Mouse (Mus musculus): ENCODE data around the gene Eif4g3. TPM values are rescaled to one million over a fixed set of nuclear protein-coding genes. Genes with fewer than 3 reads are reported as not detected.
A peak's percentile ranks its signal among the peaks of the same experiment; 100 is the strongest.

The Eif4g3 gene
- polyA plus RNA-seq, 1 experiment from 2014 or later: 51.0 TPM

DNA sequence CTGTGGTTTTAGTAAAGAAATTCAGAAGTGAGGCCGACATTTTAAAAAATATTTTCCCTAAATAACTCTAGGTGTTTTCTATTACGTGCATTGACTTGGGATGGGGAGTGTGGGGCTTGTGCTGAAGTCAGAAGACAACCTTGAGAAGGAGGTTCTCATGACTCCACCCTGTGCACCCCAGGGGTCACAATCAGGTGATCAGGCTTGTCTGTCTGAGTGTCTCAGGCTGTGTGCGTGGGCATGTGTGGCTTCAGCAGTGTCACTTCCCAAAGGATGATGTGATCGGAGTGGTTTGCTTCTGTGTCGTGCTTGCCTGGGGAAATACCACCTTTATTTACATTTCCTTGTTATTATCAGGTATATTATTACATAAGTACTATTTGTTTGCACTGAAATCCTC lies 226.5 kb downstream of the Eif4g3 start:
- H3K4me2 ChIP-seq: no peak overlapping the region
- peaks cover 33% of the 10 kb centered on the region for H3K4me1 ChIP-seq (replicated peaks)
- WGBS: 86% methylated on average over 5 of the region's 5 CpGs
- H3K27me3 ChIP-seq: no peaks in the 10 kb centered on the region
- ATAC-seq (ENCODE audit: low FRiP score, low read depth): no peak
- H3K36me3 ChIP-seq: peaks cover 18% of the 10 kb centered on the region
- H3K4me3 ChIP-seq: no peak overlapping the region
- no peak overlapping the region for H3K27ac ChIP-seq (replicated peaks)
- no peak overlapping the region for H3K9ac ChIP-seq
- H3K9me3 ChIP-seq: no peaks in the 10 kb centered on the region

DNA sequence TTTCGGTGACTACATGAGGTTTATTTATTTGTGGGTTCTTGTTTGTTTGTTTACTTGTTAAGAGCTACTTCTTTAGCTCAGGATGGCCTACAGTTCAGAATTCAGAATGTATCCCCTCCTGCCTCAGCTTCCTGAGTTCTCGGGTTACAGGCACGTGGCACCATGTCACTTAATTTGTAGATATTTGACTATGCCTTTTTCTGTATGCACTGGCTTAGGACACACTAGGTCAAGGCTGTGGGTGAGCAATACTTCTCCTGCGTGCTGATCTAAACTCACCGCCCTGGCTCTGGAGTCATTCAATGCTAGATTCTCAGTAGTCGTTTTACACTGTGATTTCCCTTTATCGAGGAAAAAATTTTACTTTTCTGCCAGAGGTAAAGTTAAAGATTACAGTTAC lies 227.9 kb downstream of the Eif4g3 start:
- ATAC-seq (ENCODE audit: low FRiP score, low read depth): no peak
- H3K27ac ChIP-seq (replicated peaks): no peak overlapping the region

DNA sequence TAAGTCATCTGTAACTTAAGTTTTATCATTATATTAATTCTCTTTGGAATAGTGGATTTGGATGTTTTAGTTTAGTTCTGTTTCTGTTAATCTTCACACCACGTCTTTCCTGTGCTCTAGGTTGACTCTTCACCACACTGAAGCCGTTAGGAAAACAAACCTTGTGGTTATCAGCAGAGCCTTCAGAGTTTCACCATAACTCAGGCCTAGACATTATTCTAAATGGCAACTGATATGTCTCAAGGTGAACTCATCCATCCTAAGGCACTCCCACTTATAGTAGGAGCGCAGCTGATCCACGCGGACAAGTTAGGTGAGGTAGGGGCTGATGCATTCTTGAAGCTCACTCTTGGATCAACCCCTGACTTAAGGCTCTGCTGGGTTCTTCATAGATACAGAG lies 228.6 kb downstream of the Eif4g3 start:
- Histone ChIP-seq H3K27ac (replicated peaks) (no peak overlapping the region), H3K9ac (no peak overlapping the region), H3K36me3 (peaks cover 35% of the 10 kb centered on the region), H3K27me3 (no peaks in the 10 kb centered on the region), H3K4me1 (replicated peaks) (peaks cover 25% of the 10 kb centered on the region), H3K9me3 (no peaks in the 10 kb centered on the region), H3K4me2 (no peak overlapping the region), H3K4me3 (no peak overlapping the region)
- ATAC-seq (ENCODE audit: low FRiP score, low read depth): no peak
- WGBS: 94% methylated on average over 5 of the region's 5 CpGs

More for the DNA sequence above, 227.9 kb downstream of the Eif4g3 start:
- Histone ChIP-seq H3K4me1 (replicated peaks) (peaks cover 28% of the 10 kb centered on the region), H3K36me3 (peaks cover 28% of the 10 kb centered on the region), H3K4me3 (no peak overlapping the region), H3K9ac (no peak overlapping the region), H3K4me2 (no peak overlapping the region), H3K9me3 (no peaks in the 10 kb centered on the region), H3K27me3 (no peaks in the 10 kb centered on the region)
- WGBS: 87% methylated on average over 7 of the region's 7 CpGs

DNA sequence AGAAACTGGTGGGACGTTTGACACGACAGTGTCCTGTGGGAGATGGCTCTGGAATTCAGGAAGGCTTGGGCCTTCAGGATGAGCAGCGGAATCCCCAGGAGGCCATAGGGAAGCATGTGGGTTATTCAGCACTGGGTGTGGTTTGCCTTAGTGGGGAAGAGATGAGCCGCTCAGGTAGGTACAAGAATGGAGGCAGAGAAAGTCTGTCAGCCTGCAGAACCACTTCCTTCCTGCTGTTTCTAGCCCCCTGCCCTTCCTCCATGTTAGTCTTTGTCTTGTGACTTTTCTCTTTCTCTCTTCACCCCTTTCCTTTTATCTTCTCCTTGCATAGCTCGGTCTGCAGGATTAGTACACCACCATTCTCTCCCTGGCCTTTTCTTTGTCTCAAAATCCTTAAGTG lies 229.6 kb downstream of the Eif4g3 start:
- Histone ChIP-seq H3K27ac (replicated peaks) (no peak overlapping the region), H3K4me1 (replicated peaks) (peaks cover 25% of the 10 kb centered on the region), H3K9me3 (no peaks in the 10 kb centered on the region), H3K36me3 (peaks cover 43% of the 10 kb centered on the region), H3K27me3 (no peaks in the 10 kb centered on the region), H3K4me3 (no peak overlapping the region), H3K4me2 (no peak overlapping the region), H3K9ac (no peak overlapping the region)
- WGBS: 84% methylated on average over 5 of the region's 5 CpGs
- ATAC-seq (ENCODE audit: low FRiP score, low read depth): no peak

DNA sequence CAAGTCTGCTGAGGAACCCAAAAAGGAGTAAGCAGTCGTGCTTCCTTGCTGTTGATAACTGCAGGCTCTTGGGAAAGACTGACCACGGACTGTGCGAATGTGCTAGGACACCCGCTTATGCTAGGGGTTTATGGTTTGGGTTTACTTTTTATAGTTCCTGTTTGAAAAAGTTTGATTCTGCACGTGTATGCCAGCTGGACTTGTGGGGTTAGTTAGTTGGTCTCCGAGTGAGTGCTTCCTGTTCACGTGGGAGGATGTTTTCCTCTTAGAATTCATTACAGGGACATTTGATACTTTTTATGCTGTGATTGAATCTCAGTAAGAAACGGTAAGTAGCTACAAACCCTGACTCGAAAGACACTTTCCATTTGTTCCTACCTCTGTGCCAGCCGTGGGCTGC lies 230.8 kb downstream of the Eif4g3 start:
- Histone ChIP-seq H3K4me1 (replicated peaks) (peaks cover 15% of the 10 kb centered on the region), H3K36me3 (peaks cover 55% of the 10 kb centered on the region), H3K27me3 (no peaks in the 10 kb centered on the region), H3K9me3 (no peaks in the 10 kb centered on the region), H3K27ac (replicated peaks) (no peak overlapping the region), H3K9ac (no peak overlapping the region), H3K4me2 (no peak overlapping the region), H3K4me3 (no peak overlapping the region)
- WGBS: 88% methylated on average over 10 of the region's 10 CpGs
- no peak for ATAC-seq (ENCODE audit: low FRiP score, low read depth)

DNA sequence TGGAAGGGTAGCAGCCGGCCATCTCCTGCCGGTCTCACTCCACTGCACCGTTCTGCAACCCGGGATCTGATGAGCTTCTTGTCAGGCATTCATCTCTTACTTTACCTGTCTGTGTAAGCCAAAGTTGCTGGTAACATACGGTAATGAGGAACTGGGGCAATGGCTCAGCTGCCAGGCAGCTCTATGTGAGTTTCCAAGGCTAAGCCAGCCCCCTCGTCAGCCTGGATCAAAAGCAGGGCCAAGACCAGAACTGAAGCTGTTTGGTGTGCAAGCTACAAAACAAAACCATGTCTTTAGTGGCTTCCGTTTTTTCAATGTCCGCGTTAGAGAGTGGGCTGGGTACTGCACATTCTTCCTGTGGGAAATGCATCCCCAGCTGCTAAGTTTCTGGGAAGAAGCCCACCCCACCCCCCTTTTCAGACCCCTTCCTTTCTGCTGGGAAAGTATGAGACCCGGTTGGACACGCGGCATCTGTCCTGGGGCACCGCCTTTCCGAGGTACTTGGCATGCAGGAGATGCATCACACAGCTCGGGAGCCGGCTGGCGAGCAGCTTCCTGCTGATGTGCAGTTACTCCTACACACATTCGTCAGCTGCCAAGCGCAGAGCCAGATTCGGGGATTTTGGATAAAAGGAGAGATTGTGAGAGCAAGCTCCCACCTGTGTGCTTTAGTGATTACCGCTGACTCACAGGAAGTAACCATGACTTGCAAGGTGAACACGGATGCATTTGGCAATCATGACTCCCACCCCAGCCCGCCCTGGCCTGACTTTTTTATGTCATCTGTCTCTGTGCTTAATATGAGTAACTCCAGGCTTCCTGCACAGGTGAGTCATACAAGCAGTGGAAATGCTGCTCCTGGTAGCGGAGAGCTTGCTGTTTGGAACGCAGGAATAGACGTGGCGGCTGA lies 254.2 kb downstream of the Eif4g3 start:
- Histone ChIP-seq H3K4me2 (no peak overlapping the region), H3K4me1 (replicated peaks) (peaks cover 28% of the 10 kb centered on the region), H3K27me3 (no peaks in the 10 kb centered on the region), H3K9ac (no peak overlapping the region), H3K4me3 (no peak overlapping the region), H3K9me3 (no peaks in the 10 kb centered on the region), H3K36me3 (peaks cover 25% of the 10 kb centered on the region), H3K27ac (replicated peaks) (peak overlapping the region; percentile 32)
- 51% methylated on average over 27 of the region's 27 CpGs for WGBS
- ATAC-seq (ENCODE audit: low FRiP score, low read depth): no peak

DNA sequence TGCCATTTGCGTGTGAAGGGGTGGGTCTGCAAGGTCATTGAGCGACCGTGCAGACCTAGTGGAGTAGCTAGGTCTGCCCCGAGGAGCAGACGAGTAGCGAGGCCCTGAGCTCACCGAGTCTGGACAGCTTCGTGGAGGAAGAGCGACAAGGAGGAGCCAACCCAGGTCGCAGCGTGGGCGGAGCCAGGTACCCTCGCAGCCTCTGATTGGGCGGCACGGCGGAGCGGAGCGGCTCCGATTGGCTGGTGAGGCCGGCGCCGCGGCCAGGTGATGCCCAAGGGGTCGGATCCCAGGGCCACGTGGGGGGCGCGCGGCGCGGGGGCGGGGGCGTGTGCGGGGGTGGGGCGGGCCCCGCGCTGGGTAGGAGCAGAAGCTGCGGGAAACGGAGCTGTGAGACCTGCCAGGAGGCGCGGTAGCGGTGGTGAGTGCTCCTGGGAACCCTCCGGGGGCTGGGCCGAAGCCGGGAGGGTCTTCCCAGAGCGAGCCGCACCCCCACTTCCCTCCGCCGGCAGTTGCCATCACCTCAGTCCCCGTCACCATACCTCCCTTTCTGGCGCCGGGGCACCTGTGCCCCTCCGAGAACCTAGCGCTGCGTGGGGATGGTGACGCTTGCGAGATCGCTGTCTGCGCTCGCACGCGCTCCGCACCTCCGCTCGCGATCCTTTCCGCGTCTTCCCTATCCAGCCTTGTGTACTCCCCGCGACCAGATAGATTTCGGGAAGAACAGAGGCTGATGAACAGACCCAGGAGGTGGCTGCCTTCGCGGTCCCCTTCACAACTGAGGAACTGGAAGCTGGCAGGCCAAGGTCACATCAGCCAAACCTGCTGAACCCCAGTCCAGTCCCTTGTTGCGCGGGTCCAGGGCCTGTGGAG lies 257.5 kb downstream of the Eif4g3 start, which contains the start of the genes Sh2d5 and Kif17:
Gene Sh2d5, plus strand, starts transcription at position 316 of the 873 bp plus-strand sequence.
Gene Kif17, plus strand, starts transcription at position 348 of the 873 bp plus-strand sequence.
- H3K27me3 ChIP-seq: no peaks in the 10 kb centered on the region
- under 1% methylated on average over 68 of the region's 74 CpGs for WGBS
- peaks cover 38% of the 10 kb centered on the region for H3K4me1 ChIP-seq (replicated peaks)
- H3K27ac ChIP-seq (replicated peaks): peak within 1 kb of the TSS; percentile 80
- peak within 1 kb of the TSS; percentile 70 for H3K4me3 ChIP-seq
- H3K9me3 ChIP-seq: no peaks in the 10 kb centered on the region
- ATAC-seq (ENCODE audit: low FRiP score, low read depth): peak; percentile 93
- peaks cover 10% of the 10 kb centered on the region for H3K36me3 ChIP-seq
- H3K4me2 ChIP-seq: peak within 1 kb of the TSS; percentile 95
- H3K9ac ChIP-seq: peak within 1 kb of the TSS; percentile 57

DNA sequence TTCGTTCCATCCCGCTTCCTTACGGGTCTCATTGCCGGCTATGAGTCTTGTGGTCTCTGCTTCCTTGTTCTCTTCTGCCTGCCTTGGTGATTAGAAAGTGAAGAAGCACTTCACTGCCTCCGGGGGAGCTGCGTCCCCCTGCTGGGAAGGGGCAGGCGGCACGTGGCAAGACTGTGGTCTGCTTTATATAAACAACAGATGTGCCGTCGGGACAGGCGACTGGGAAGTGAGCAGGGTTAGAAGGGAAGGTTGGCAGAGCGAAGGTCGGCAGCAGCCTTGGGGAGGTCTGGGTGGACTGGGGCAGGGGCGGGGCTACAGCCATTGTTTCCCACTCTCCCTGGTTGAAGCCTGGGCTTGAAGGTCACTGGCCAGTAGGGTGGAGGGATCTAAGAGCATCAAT lies 259.0 kb downstream of the Eif4g3 start:
- H3K4me1 ChIP-seq (replicated peaks): peaks cover 38% of the 10 kb centered on the region
- peak overlapping the region; percentile 70 for H3K4me3 ChIP-seq
- peak overlapping the region; percentile 43; the same call in 1 of the 2 replicates for H3K27ac ChIP-seq (replicated peaks)
- peak overlapping the region; percentile 95 for H3K4me2 ChIP-seq
- no peaks in the 10 kb centered on the region for H3K27me3 ChIP-seq
- H3K9ac ChIP-seq: peak overlapping the region; percentile 57
- no peaks in the 10 kb centered on the region for H3K9me3 ChIP-seq
- WGBS: under 1% methylated on average over 14 of the region's 14 CpGs
- H3K36me3 ChIP-seq: 0 out of 2 replicates have a peak, but pooled peaks cover 3% of the 10 kb centered on the region
- no peak for ATAC-seq (ENCODE audit: low FRiP score, low read depth)

DNA sequence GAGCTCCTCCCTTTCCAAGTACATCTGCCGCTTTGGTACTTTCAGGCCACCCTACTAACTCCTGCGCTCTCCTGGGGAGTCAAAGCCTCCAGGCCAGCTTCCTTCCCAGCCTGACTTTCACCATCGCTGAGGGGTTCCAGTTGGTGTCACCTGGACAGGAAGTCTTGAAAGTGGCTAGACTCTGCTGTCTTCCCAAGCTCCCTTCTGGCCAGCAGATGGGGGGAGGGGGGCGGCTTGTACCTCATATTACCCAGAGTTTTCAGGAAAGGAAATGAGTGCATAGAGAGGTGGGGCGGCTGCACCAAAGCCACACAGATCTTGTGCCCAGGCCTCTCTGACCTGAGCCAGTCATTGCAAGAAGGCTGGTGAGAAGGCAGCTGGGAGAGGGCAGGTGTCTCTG lies 259.4 kb downstream of the Eif4g3 start:
- Histone ChIP-seq H3K9me3 (no peaks in the 10 kb centered on the region), H3K4me1 (replicated peaks) (peaks cover 38% of the 10 kb centered on the region), H3K27me3 (no peaks in the 10 kb centered on the region), H3K27ac (replicated peaks) (peak overlapping the region; percentile 43; the same call in 1 of the 2 replicates), H3K4me3 (peak overlapping the region; percentile 70), H3K36me3 (0 out of 2 replicates have a peak, but pooled peaks cover 3% of the 10 kb centered on the region), H3K9ac (peak overlapping the region; percentile 57), H3K4me2 (peak overlapping the region; percentile 95)
- 17% methylated on average over 5 of the region's 5 CpGs for WGBS
- no peak for ATAC-seq (ENCODE audit: low FRiP score, low read depth)

DNA sequence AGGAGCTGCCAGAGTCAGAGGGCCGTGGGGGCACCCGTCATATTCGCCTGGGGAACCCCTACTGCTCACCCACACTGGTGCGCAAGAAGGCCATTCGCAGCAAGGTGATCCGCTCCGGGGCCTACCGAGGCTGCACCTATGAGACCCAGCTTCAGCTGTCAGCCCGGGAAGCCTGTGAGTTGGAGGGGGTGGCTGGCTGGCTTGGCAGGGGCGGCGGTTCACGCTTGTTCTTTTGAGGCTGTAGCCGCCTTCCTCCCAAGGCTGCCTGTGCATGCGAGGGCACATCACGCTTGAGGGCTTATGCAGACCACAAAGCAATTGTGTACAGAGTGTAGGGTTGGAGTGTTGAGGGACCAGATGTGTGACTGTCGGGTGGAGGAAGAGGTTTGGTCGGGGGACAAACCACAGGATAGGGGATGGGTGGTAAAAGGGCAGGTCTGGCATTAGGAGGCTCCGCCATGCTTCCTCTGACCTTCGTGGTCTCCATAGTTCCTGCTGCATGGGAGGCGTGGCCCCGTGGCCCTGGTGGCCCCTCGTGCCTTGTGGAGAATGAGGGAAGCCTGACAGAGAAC lies 264.4 kb downstream of the Eif4g3 start:
- H3K9me3 ChIP-seq: no peaks in the 10 kb centered on the region
- H3K9ac ChIP-seq: no peak overlapping the region
- no peaks in the 10 kb centered on the region for H3K27me3 ChIP-seq
- H3K4me1 ChIP-seq (replicated peaks): peaks cover 12% of the 10 kb centered on the region
- H3K4me3 ChIP-seq: no peak overlapping the region
- no peak overlapping the region for H3K4me2 ChIP-seq
- H3K27ac ChIP-seq (replicated peaks): no peak overlapping the region
- ATAC-seq (ENCODE audit: low FRiP score, low read depth): no peak
- WGBS: 80% methylated on average over 22 of the region's 22 CpGs
- no peaks in the 10 kb centered on the region for H3K36me3 ChIP-seq
